Mouse (Mus musculus) CH12.LX (cell line): Measurements from ENCODE around the gene Rpl18. TPM values are rescaled to one million over a fixed set of nuclear protein-coding genes. Genes with fewer than 3 reads are reported as not detected.

Experiments
- DNase-seq: peaks from one replicate; pipeline ENCODE4 v3.0.0-alpha.2; 2013; ENCODE audit errors: extremely low read depth
- H3K27ac ChIP-seq: 2 replicates; pipeline ENCODE4 v1.5.1; 2012; ENCODE audit warnings: low read depth, mild to moderate bottlenecking, control low read depth, moderate library complexity; ENCODE audit not compliant: insufficient read depth
- H3K27me3 ChIP-seq: replicated peaks from 2 replicates; pipeline ENCODE3; 2012; ENCODE audit warnings: inconsistent platforms
- H3K36me3 ChIP-seq, 2 experiments: replicated peaks in 1 of 2; 2 replicates each; pipeline versions ENCODE3 to v1.6.1; 2012; ENCODE audit warnings: inconsistent platforms in 1 of 2, low read length in 1 of 2, mild to moderate bottlenecking in 1 of 2, mixed read lengths in 1 of 2, moderate library complexity in 1 of 2; ENCODE audit not compliant: control insufficient read depth in 1 of 2, insufficient read depth in 1 of 2
- H3K4me1 ChIP-seq, 2 experiments: 2 replicates each; pipeline ENCODE4 v1.6.1; 2012; ENCODE audit warnings: inconsistent platforms in 1 of 2, moderate library complexity in 1 of 2; ENCODE audit not compliant: insufficient read depth in 2 of 2, control insufficient read depth in 1 of 2
- H3K4me2 ChIP-seq: 2 replicates; pipeline ENCODE4 v1.6.1; 2012; ENCODE audit warnings: low read depth, mild to moderate bottlenecking, control low read depth; ENCODE audit not compliant: poor library complexity, insufficient read depth, severe bottlenecking
- H3K4me3 ChIP-seq, 3 experiments: fragments of 150-350 bp in 1 of 3; sonication (generic) in 1 of 3; replicated peaks in 1 of 3; 2 replicates each; pipeline versions ENCODE3 to v1.5.1; 2011 to 2012; ENCODE audit warnings: low read depth in 2 of 3, low read length in 2 of 3, mild to moderate bottlenecking in 2 of 3, moderate library complexity in 2 of 3, control low read depth in 1 of 3, improper control_type of control experiment in 1 of 3, inconsistent platforms in 1 of 3, mixed read lengths in 1 of 3; ENCODE audit not compliant: poor library complexity in 1 of 3
- H3K79me2 ChIP-seq: replicated peaks from 2 replicates; pipeline ENCODE4 v1.6.1; 2012; ENCODE audit warnings: mild to moderate bottlenecking, moderate library complexity; ENCODE audit not compliant: control insufficient read depth, poor library complexity, insufficient read depth, severe bottlenecking; ENCODE audit errors: extremely low read depth
- H3K9ac ChIP-seq: 2 replicates; pipeline ENCODE4 v1.6.1; 2012; ENCODE audit warnings: low read depth, mild to moderate bottlenecking, control low read depth, moderate library complexity; ENCODE audit not compliant: insufficient read depth
- H3K9me3 ChIP-seq: replicated peaks from 2 replicates; pipeline ENCODE3; 2012; ENCODE audit warnings: low read length, inconsistent platforms, mixed read lengths
- CTCF ChIP-seq, 2 experiments: IDR thresholded peaks in 1 of 2; conservative IDR thresholded peaks in 1 of 2; 2 replicates each; pipeline ENCODE4 v1.5.1; 2011 to 2012; ENCODE audit warnings: low read depth in 2 of 2, low read length in 2 of 2, improper control_type of control experiment in 1 of 2, inconsistent platforms in 1 of 2, mild to moderate bottlenecking in 1 of 2, moderate library complexity in 1 of 2
- E2F4 ChIP-seq: IDR thresholded peaks from 2 replicates; pipeline ENCODE4 v1.6.1; 2011; ENCODE audit warnings: low read depth, low read length, improper control_type of control experiment; ENCODE audit not compliant: insufficient replicate concordance
- ELF1 ChIP-seq: IDR thresholded peaks from 2 replicates; pipeline ENCODE4 v1.6.1; 2014; ENCODE audit warnings: low read depth, mild to moderate bottlenecking, inconsistent platforms, low read length, improper control_type of control experiment
- EP300 ChIP-seq: IDR thresholded peaks from 2 replicates; pipeline ENCODE4 v1.6.1; 2011; ENCODE audit warnings: low read length, improper control_type of control experiment
- ETS1 ChIP-seq: conservative IDR thresholded peaks from 2 replicates; pipeline ENCODE4 v1.6.1; 2012; ENCODE audit warnings: low read depth, mild to moderate bottlenecking, inconsistent platforms, low read length, improper control_type of control experiment, moderate library complexity
- HCFC1 ChIP-seq: IDR thresholded peaks from 2 replicates; pipeline ENCODE4 v1.6.1; 2012; ENCODE audit warnings: low read depth, mild to moderate bottlenecking, inconsistent platforms, low read length, improper control_type of control experiment
- KAT2A ChIP-seq: IDR thresholded peaks from 2 replicates; pipeline ENCODE4 v1.6.1; 2012; ENCODE audit warnings: low read length, improper control_type of control experiment, inconsistent platforms; ENCODE audit not compliant: insufficient replicate concordance
- MAX ChIP-seq: IDR thresholded peaks from 2 replicates; pipeline ENCODE4 v1.6.1; 2011; ENCODE audit warnings: low read length, improper control_type of control experiment
- MEF2A ChIP-seq: IDR thresholded peaks from 2 replicates; pipeline ENCODE4 v1.6.1; 2014; ENCODE audit warnings: low read depth, mild to moderate bottlenecking, inconsistent platforms, low read length, improper control_type of control experiment, borderline replicate concordance
- MXI1 ChIP-seq: IDR thresholded peaks from 2 replicates; pipeline ENCODE4 v1.6.1; 2011; ENCODE audit warnings: mild to moderate bottlenecking, low read depth, low read length, improper control_type of control experiment
- MYC ChIP-seq: IDR thresholded peaks from 2 replicates; pipeline ENCODE4 v1.6.1; 2011; ENCODE audit warnings: low read depth, mild to moderate bottlenecking, improper control_type of control experiment, low read length
- PAX5 ChIP-seq: IDR thresholded peaks from 2 replicates; pipeline ENCODE4 v1.6.1; 2012; ENCODE audit warnings: low read length, inconsistent platforms, mixed read lengths
- POLR2A ChIP-seq: IDR thresholded peaks from 2 replicates; pipeline ENCODE4 v1.6.1; 2011; ENCODE audit warnings: low read depth, mild to moderate bottlenecking, improper control_type of control experiment, low read length
- POLR2AphosphoS2 ChIP-seq: IDR thresholded peaks from 2 replicates; pipeline ENCODE4 v1.6.1; 2011; ENCODE audit warnings: low read depth, low read length, improper control_type of control experiment
- RCOR1 ChIP-seq: conservative IDR thresholded peaks from 2 replicates; pipeline ENCODE4 v1.6.1; 2012; ENCODE audit warnings: low read depth, mild to moderate bottlenecking, inconsistent platforms, low read length, improper control_type of control experiment
- SIN3A ChIP-seq: IDR thresholded peaks from 2 replicates; pipeline ENCODE4 v1.6.1; 2012; ENCODE audit warnings: low read length, improper control_type of control experiment, inconsistent platforms
- SMC3 ChIP-seq: IDR thresholded peaks from 2 replicates; pipeline ENCODE4 v1.6.1; 2011; ENCODE audit warnings: low read depth, low read length, improper control_type of control experiment
- TBP ChIP-seq: conservative IDR thresholded peaks from 2 replicates; pipeline ENCODE4 v1.6.1; 2011; ENCODE audit warnings: low read depth, low read length, improper control_type of control experiment
- USF1 ChIP-seq: IDR thresholded peaks from 2 replicates; pipeline ENCODE4 v1.6.1; 2014; ENCODE audit warnings: low read depth, mild to moderate bottlenecking, inconsistent platforms, low read length, improper control_type of control experiment
- USF2 ChIP-seq: conservative IDR thresholded peaks from 2 replicates; pipeline ENCODE4 v1.6.1; 2011; ENCODE audit warnings: low read depth, low read length, improper control_type of control experiment
- ZNF384 ChIP-seq: IDR thresholded peaks from 2 replicates; pipeline ENCODE4 v1.6.1; 2012; ENCODE audit warnings: low read depth, low read length, improper control_type of control experiment, inconsistent platforms
- dilution Hi-C: fragments of 300-500 bp; cut with MboI; formaldehyde crosslinking; loops from 2 replicates; pipeline ENCODE4 v1.14.3; 2020; ENCODE audit warnings: low sequenced_read_pairs; ENCODE audit not compliant: extremely low pct_unique_long_range_greater_than_20kb, extremely low pct_ligation_motif_present
- in situ Hi-C: fragments of 300-500 bp; cut with MboI; formaldehyde crosslinking; loops from 3 replicates; pipeline ENCODE4 v1.14.3; 2019; ENCODE audit warnings: low sequenced_read_pairs, low pct_ligation_motif_present, low pct_unique_long_range_greater_than_20kb, mixed read lengths
- polyA plus RNA-seq: library from polyadenylated mRNA; unstranded; fragments of >175 nt; gene quantifications from 2 replicates; pipeline ENCODE4 v1.2.1, GENCODE M21; 2012; ENCODE audit warnings: low read depth; ENCODE audit not compliant: insufficient read length
- total RNA-seq, 2 experiments: library from RNA; depleted of rRNA; stranded (reverse); fragments of 300-350 nt in 1 of 2; fragments of >200 nt in 1 of 2; gene quantifications; 2 replicates each; pipeline ENCODE4 v1.2.3; 2012 to 2014

Gene Rpl18
- total and polyA plus RNA-seq, 3 experiments, result 2,393 to 3,766 (median 3,204) TPM

- DNase-seq, result peak; percentile 24
- H3K27ac ChIP-seq, result no peak within 1 kb of the TSS
- H3K4me1 ChIP-seq, result peaks cover 34 to 78% of the 10 kb centered on the region in 2 experiments
- no peak within 1 kb of the TSS for H3K4me2 ChIP-seq
- no peaks in the 10 kb centered on the region for H3K27me3 ChIP-seq
- no peak within 1 kb of the TSS for H3K9ac ChIP-seq
- no peaks in the 10 kb centered on the region for H3K79me2 ChIP-seq
- no peak within 1 kb of the TSS for H3K4me3 ChIP-seq
- no peaks in the 10 kb centered on the region for H3K9me3 ChIP-seq
- in situ Hi-C loops, result loop anchor here (5.0 to 10.0 kb wide), 3 partner anchors 46 to 219 kb away; partner anchors contain the start of genes Bax and Mamstr
- TF ChIP-seq ELF1, result no peak
- no peak for TF ChIP-seq USF2
- 0 out of 2 replicates have a peak, but pooled peaks have one; percentile 18 for TF ChIP-seq ETS1
- TF ChIP-seq USF1, result no peak
- dilution Hi-C loops, result no loop called here
- H3K36me3 ChIP-seq, result no peaks in the 10 kb centered on the region
Measured at GRCm38 (mm10) chr7:45683396-45684050, 31.7 kb upstream of the Rpl18 start, which contains the start of gene Ntn5. Ntn5 (plus strand) TSS chr7:45684022.

- dilution Hi-C loops, result no loop called here
- in situ Hi-C loops, result loop anchor here (10.0 kb wide), 1 partner anchor 221 kb away; the partner anchor contains the start of gene Bax
- H3K79me2 ChIP-seq, result no peaks in the 10 kb centered on the region
Measured at GRCm38 (mm10) chr7:45685811-45686210, 29.4 kb upstream of the Rpl18 start.

GRCm38 (mm10) chr7:45686841-45687240 is 28.4 kb upstream of the Rpl18 start:
- TF ChIP-seq MXI1 (no peak), EP300 (no peak), RCOR1 (no peak), HCFC1 (no peak), SMC3 (no peak), MYC (no peak), TBP (no peak), USF1 (no peak), PAX5 (no peak), POLR2A (no peak), KAT2A (no peak), POLR2AphosphoS2 (no peak), E2F4 (no peak), MAX (no peak), ELF1 (no peak), ZNF384 (no peak), USF2 (no peak), CTCF (conservative IDR thresholded peaks at IDR 0.05 in 1 of 2, IDR thresholded peaks at IDR 0.05 in 1 of 2; ENCODE audit: low read depth in 2 of 2, low read length in 2 of 2) (no peak)
- Histone ChIP-seq H3K27ac (no peak overlapping the region), H3K27me3 (no peaks in the 10 kb centered on the region), H3K36me3 (no peaks in the 10 kb centered on the region), H3K9me3 (no peaks in the 10 kb centered on the region), H3K9ac (no peak overlapping the region), H3K4me2 (no peak overlapping the region), H3K79me2 (no peaks in the 10 kb centered on the region), H3K4me3 (no peak overlapping the region), H3K4me1 (peaks cover 39 to 84% of the 10 kb centered on the region in 2 experiments)
- in situ Hi-C loops, result loop anchor here (10.0 kb wide), 1 partner anchor 222 kb away; the partner anchor contains the start of gene Bax
- dilution Hi-C loops, result no loop called here
- no peak for DNase-seq

More at GRCm38 (mm10) chr7:45685811-45686210, 29.4 kb upstream of the Rpl18 start:
- H3K9ac ChIP-seq, result no peak overlapping the region
- no peaks in the 10 kb centered on the region for H3K27me3 ChIP-seq
- TF ChIP-seq MEF2A (no peak), SIN3A (no peak), ETS1 (no peak)
- no peaks in the 10 kb centered on the region for H3K36me3 ChIP-seq
- no peak for DNase-seq
- peaks cover 43 to 84% of the 10 kb centered on the region in 2 experiments for H3K4me1 ChIP-seq
- H3K27ac ChIP-seq, result no peak overlapping the region
- no peak overlapping the region for H3K4me3 ChIP-seq
- H3K9me3 ChIP-seq, result no peaks in the 10 kb centered on the region
- no peak overlapping the region for H3K4me2 ChIP-seq
